Mouse (Mus musculus): Measurements from ENCODE around the gene Cdkn2aip. TPM values are rescaled to one million over a fixed set of nuclear protein-coding genes. Genes with fewer than 3 reads are reported as not detected.

The Cdkn2aip gene
- polyA plus RNA-seq, 1 experiment = 18.5 TPM

GRCm38 (mm10) chr8:47746304-47746703 is 32.6 kb upstream of the Cdkn2aip start:
- Histone ChIP-seq H3K27me3 (ENCODE audit: control insufficient read depth, insufficient read depth, low read length) (no peaks in the 10 kb centered on the region), H3K4me3 (ENCODE audit: low read depth, low read length) (no peak overlapping the region), H3K27ac (ENCODE audit: insufficient read depth, low read depth, low read length) (no peak overlapping the region), H3K36me3 (ENCODE audit: control insufficient read depth, insufficient read depth, low read length) (no peaks in the 10 kb centered on the region), H3K4me1 (ENCODE audit: control insufficient read depth, insufficient read depth, insufficient read length, low read length) (0 out of 2 replicates have a peak, but pooled peaks cover 1% of the 10 kb centered on the region)
- TF ChIP-seq POLR2A (IDR thresholded peaks at IDR 0.05; ENCODE audit: low read depth, low read length) = no peak
- no peak for TF ChIP-seq CTCF (IDR thresholded peaks at IDR 0.05; ENCODE audit: extremely low read depth, insufficient read length, insufficient replicate concordance, low read depth, low read length)
- 69% methylated on average over 12 of the region's 12 CpGs for WGBS

- Histone ChIP-seq H3K27me3 (ENCODE audit: control insufficient read depth, insufficient read depth, low read length) (no peaks in the 10 kb centered on the region), H3K27ac (ENCODE audit: insufficient read depth, low read depth, low read length) (no peak overlapping the region), H3K4me1 (ENCODE audit: control insufficient read depth, insufficient read depth, insufficient read length, low read length) (0 out of 2 replicates have a peak, but pooled peaks cover 1% of the 10 kb centered on the region), H3K4me3 (ENCODE audit: low read depth, low read length) (no peak overlapping the region), H3K36me3 (ENCODE audit: control insufficient read depth, insufficient read depth, low read length) (no peaks in the 10 kb centered on the region)
- TF ChIP-seq POLR2A (IDR thresholded peaks at IDR 0.05; ENCODE audit: low read depth, low read length) = no peak
- TF ChIP-seq CTCF (IDR thresholded peaks at IDR 0.05; ENCODE audit: extremely low read depth, insufficient read length, insufficient replicate concordance, low read depth, low read length) = no peak
- 44% methylated on average over 6 of the region's 6 CpGs for WGBS
These were observed 32.1 kb upstream of the Cdkn2aip start for GRCm38 (mm10) chr8:47745848-47746247.

GRCm38 (mm10) chr8:47744803-47745202 is 31.1 kb upstream of the Cdkn2aip start:
- TF ChIP-seq POLR2A (IDR thresholded peaks at IDR 0.05; ENCODE audit: low read depth, low read length) = no peak
- TF ChIP-seq CTCF (IDR thresholded peaks at IDR 0.05; ENCODE audit: extremely low read depth, insufficient read length, insufficient replicate concordance, low read depth, low read length) = no peak
- H3K4me3 ChIP-seq (ENCODE audit: low read depth, low read length) = no peak overlapping the region
- H3K36me3 ChIP-seq (ENCODE audit: control insufficient read depth, insufficient read depth, low read length) = no peaks in the 10 kb centered on the region
- 37% methylated on average over 9 of the region's 9 CpGs for WGBS
- H3K27ac ChIP-seq (ENCODE audit: insufficient read depth, low read depth, low read length) = no peak overlapping the region
- 0 out of 2 replicates have a peak, but pooled peaks cover 1% of the 10 kb centered on the region for H3K4me1 ChIP-seq (ENCODE audit: control insufficient read depth, insufficient read depth, insufficient read length, low read length)
- no peaks in the 10 kb centered on the region for H3K27me3 ChIP-seq (ENCODE audit: control insufficient read depth, insufficient read depth, low read length)

GRCm38 (mm10) chr8:47743419-47743818 is 29.7 kb upstream of the Cdkn2aip start:
- H3K27me3 ChIP-seq (ENCODE audit: control insufficient read depth, insufficient read depth, low read length) = no peaks in the 10 kb centered on the region
- no peak overlapping the region for H3K27ac ChIP-seq (ENCODE audit: insufficient read depth, low read depth, low read length)
- 4% methylated on average over 11 of the region's 11 CpGs for WGBS
- no peaks in the 10 kb centered on the region for H3K4me1 ChIP-seq (ENCODE audit: control insufficient read depth, insufficient read depth, insufficient read length, low read length)
- H3K36me3 ChIP-seq (ENCODE audit: control insufficient read depth, insufficient read depth, low read length) = no peaks in the 10 kb centered on the region
- TF ChIP-seq CTCF (IDR thresholded peaks at IDR 0.05; ENCODE audit: extremely low read depth, insufficient read length, insufficient replicate concordance, low read depth, low read length) (peak; percentile 79), POLR2A (IDR thresholded peaks at IDR 0.05; ENCODE audit: low read depth, low read length) (no peak)
- H3K4me3 ChIP-seq (ENCODE audit: low read depth, low read length) = no peak overlapping the region

GRCm38 (mm10) chr8:47742992-47743391 is 29.3 kb upstream of the Cdkn2aip start:
- WGBS = 34% methylated on average over 8 of the region's 8 CpGs
- TF ChIP-seq POLR2A (IDR thresholded peaks at IDR 0.05; ENCODE audit: low read depth, low read length) (no peak), CTCF (IDR thresholded peaks at IDR 0.05; ENCODE audit: extremely low read depth, insufficient read length, insufficient replicate concordance, low read depth, low read length) (no peak)
- Histone ChIP-seq H3K27me3 (ENCODE audit: control insufficient read depth, insufficient read depth, low read length) (no peaks in the 10 kb centered on the region), H3K4me3 (ENCODE audit: low read depth, low read length) (no peak overlapping the region), H3K36me3 (ENCODE audit: control insufficient read depth, insufficient read depth, low read length) (no peaks in the 10 kb centered on the region), H3K27ac (ENCODE audit: insufficient read depth, low read depth, low read length) (no peak overlapping the region), H3K4me1 (ENCODE audit: control insufficient read depth, insufficient read depth, insufficient read length, low read length) (no peaks in the 10 kb centered on the region)

- Histone ChIP-seq H3K4me1 (ENCODE audit: control insufficient read depth, insufficient read depth, insufficient read length, low read length) (no peaks in the 10 kb centered on the region), H3K4me3 (ENCODE audit: low read depth, low read length) (no peak overlapping the region), H3K27ac (ENCODE audit: insufficient read depth, low read depth, low read length) (no peak overlapping the region), H3K36me3 (ENCODE audit: control insufficient read depth, insufficient read depth, low read length) (no peaks in the 10 kb centered on the region), H3K27me3 (ENCODE audit: control insufficient read depth, insufficient read depth, low read length) (no peaks in the 10 kb centered on the region)
- 79% methylated on average over 7 of the region's 7 CpGs for WGBS
- no peak for TF ChIP-seq CTCF (IDR thresholded peaks at IDR 0.05; ENCODE audit: extremely low read depth, insufficient read length, insufficient replicate concordance, low read depth, low read length)
- TF ChIP-seq POLR2A (IDR thresholded peaks at IDR 0.05; ENCODE audit: low read depth, low read length) = no peak
These were observed 28.6 kb upstream of the Cdkn2aip start for GRCm38 (mm10) chr8:47742372-47742771.

GRCm38 (mm10) chr8:47737120-47737519 is 23.4 kb upstream of the Cdkn2aip start:
- WGBS = 62% methylated on average over 7 of the region's 7 CpGs

More at GRCm38 (mm10) chr8:47737120-47737519, 23.4 kb upstream of the Cdkn2aip start:
- Histone ChIP-seq H3K36me3 (ENCODE audit: control insufficient read depth, insufficient read depth, low read length) (no peaks in the 10 kb centered on the region), H3K4me3 (ENCODE audit: low read depth, low read length) (no peak overlapping the region), H3K27ac (ENCODE audit: insufficient read depth, low read depth, low read length) (no peak overlapping the region), H3K4me1 (ENCODE audit: control insufficient read depth, insufficient read depth, insufficient read length, low read length) (no peaks in the 10 kb centered on the region), H3K27me3 (ENCODE audit: control insufficient read depth, insufficient read depth, low read length) (no peaks in the 10 kb centered on the region)
- TF ChIP-seq POLR2A (IDR thresholded peaks at IDR 0.05; ENCODE audit: low read depth, low read length) (no peak), CTCF (IDR thresholded peaks at IDR 0.05; ENCODE audit: extremely low read depth, insufficient read length, insufficient replicate concordance, low read depth, low read length) (no peak)

Measured in small intestine, adult 2 months (tissue).